Mouse (Mus musculus) small intestine, adult 2 months (tissue): Measurements from ENCODE around the gene 9230102O04Rik.

Source experiments
- CTCF ChIP-seq: fragments of 200-500 bp; IDR thresholded peaks from 2 replicates; pipeline ENCODE4 v1.5.1; 2012; ENCODE audit warnings: low read depth, mild to moderate bottlenecking, control low read depth, inconsistent platforms, low read length, moderate library complexity, mixed read lengths; ENCODE audit not compliant: insufficient replicate concordance, insufficient read length; ENCODE audit errors: extremely low read depth
- POLR2A ChIP-seq: fragments of 200-500 bp; IDR thresholded peaks from 2 replicates; pipeline ENCODE4 v1.6.1; 2012; ENCODE audit warnings: low read depth, mild to moderate bottlenecking, control low read depth, inconsistent platforms, low read length, moderate library complexity

DNA sequence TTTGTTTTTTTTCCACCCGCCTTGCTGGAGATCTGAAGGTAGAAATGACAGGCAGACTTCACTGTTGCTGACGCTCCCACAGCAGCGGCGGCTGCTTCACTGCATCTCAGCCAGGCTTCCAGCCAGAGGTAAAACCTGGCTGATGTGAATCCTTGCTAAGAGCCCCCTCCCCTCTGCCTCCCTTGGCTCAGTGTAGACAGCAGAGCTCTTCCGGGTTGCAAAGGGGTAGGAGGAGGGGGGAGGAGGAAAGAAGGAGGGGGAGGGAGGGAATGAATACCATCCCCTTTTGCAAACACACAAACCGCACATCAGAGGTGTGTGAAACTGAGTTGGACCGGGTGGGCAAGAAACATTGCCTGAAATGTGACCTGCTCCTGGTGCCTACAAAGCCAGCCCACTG is 1.7 kb downstream of the 9230102O04Rik start:
- TF ChIP-seq CTCF, result no peak
- no peak for TF ChIP-seq POLR2A
